Mouse (Mus musculus): ENCODE results near the gene Ush2a.

The Ush2a gene

DNA sequence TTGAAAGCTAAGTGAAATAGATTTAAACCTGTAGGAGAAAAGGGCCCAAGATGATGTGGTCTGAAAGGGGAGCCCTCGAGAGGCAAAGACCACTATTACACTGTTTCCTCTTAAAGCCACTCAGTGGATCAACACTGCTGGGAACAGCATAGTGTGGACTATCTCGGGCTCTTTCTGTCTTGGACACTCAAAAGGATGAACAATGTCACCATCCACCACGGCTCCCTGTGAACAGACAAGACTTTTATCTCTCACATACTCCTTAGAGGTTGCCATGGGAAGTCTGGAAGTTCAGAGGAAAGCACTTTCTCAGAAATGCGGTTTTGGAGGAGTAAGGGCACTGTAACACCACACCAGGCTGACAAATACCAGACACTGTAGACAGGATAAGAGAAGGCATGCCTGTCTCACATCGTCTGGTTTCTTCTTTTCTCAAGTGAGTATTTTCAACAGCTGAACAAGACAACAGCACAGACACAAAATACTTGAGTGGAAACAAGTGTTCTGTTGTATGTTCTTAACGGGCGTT, 124.0 kb downstream of the Ush2a start:
- DNase-seq (ENCODE audit: low read depth, low spot score), result no peak

DNA sequence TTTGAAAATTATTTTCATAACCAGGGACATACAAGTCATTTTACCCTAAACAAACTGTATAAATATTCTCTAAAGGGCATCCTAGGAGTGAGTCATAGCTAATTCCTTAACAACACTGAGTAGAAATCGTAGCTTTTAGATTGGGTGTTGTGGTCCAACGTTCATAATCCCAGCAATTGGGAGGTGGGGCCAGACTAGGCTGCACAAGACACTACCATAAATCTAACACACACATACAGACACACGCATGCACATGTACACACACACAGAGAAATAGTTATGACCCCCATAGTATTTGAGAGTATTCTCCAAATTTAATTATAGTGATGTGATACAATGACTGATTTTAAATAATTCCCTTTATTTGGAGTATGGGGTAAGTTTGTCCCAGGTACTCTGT, 125.5 kb downstream of the Ush2a start:
- no peak for DNase-seq (ENCODE audit: low read depth, low spot score)

DNA sequence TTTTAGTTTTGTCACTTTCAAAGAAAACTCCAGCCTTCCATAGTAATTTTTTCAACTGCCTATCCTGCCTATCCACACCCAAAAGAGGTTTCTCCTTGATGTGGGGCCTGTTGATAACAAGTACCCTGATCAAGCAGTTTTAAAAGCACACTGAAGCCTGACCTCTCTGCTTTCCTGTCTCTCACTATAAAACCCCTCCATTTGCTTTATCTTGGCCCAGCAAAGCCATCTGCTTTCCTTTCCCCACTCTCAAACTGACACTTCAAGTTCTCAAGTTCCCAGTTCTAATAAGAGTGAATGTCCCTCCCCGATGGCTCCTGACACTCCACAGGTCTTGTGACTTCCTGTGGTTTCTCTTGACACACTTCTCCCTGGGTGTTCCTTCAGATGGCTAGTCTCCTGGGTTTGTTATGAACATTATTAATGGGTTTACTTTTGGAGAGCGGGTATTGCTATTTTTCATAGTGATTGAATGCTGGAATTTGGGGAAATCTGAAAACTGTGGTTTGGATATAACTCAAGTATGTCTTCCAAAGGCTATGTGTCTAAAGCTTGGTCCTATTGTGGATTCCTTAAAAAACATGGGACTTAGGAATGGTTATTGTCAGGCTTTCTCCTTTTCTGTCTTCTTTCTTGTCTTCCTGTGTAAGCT, 126.1 kb downstream of the Ush2a start:
- no peak for DNase-seq (ENCODE audit: low read depth, low spot score)

DNA sequence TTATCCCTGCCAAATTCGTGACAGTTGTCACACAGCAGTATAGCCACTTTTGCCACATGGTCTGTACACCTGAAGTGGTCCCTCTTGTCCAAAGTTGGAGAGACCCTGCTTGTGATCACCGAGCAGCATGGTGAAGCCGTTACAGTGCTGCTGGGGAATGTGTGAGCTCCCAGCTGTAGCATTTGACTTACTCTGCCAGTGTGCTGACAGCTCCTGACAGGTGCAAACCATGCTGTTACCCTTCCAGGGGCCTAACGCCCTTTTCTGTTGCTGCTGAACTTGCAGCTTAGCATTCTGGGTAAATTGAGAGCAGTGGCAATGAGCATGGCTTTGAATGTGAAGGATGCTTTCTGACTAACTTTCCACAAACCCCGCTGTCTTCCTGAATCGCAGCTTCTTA, 128.3 kb downstream of the Ush2a start:
- DNase-seq (ENCODE audit: low read depth, low spot score), result peak; percentile 6

DNA sequence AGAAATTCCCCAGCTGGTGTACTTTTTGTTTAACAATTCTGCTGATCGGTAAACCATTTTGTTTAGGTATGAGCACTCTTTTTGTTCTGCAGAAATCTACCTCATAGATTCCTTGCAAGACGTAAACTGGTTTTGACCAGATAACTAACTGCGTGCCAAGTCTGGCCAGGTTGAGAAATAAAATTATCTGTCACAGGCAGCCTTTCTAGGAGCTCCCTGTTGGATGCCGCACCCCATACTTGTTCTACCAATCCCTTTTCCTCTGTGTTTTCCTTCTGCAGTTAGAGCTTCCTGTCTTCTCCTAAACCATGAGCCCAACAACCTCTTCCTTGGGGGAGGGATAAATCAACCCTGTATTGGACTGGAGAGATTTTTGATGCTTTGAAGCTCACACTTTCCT, 145.4 kb downstream of the Ush2a start:
- no peak for DNase-seq (ENCODE audit: low read depth, low spot score)

DNA sequence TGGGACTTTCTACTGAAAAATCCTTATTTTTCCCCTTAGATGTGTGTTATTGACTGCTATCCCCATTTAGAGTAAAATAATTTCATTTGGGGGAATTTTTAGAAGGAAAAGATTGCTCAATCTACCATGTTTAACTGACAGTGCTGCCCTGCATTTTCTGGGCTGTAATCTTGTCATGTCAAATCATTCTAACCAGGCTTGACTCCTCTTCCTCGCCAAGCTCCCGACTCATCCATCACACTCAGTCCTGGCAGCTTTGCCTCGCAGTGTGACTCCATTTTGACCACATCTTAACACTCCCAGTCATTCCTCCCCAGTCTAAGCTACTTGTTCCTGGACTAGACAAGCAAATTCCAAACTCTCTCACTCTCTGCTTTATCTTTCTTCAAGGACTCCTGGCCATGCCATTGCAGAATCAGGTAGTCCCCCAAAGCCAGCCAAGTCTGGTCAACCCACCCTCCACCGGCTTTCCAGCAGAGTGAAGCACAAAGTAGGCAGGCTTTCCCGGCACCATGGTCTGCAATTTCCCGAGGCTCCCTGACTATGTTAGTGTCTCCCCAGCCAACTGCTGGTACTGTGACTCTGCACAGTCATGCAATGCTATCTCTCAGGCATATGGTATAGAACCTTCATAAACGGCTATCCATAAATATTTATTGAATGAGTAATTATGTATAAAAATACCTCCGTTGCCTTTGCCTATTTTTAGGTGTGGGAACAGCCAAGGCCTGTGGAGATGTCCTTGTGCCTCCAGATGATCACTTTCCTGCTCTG, 146.0 kb downstream of the Ush2a start:
- DNase-seq (ENCODE audit: low read depth, low spot score), result no peak

- no peak for DNase-seq (ENCODE audit: low read depth, low spot score)
Measured at GRCm38 (mm10) chr1:188410547-188410946, 148.7 kb downstream of the Ush2a start.

DNA sequence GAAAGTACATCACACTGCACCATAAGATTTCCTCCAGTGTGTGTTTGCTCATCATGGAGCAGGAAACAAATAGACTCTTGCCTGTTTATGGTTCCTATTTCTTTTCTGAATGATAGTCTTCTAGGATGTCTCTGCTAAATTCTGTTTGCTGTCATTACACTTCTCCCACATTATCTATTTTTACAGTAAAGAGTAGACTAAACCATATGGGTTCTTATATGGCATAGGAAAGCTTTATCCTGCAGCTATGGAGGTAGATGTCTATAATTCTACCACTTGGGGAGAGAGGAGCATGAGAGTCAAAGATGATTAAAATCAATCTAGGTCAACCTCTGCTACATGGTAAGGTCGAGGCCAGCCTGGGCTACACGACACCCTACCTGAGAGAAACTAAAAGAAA, 158.7 kb downstream of the Ush2a start:
- DNase-seq (ENCODE audit: low read depth, low spot score), result no peak

GRCm38 (mm10) chr1:188428172-188428571, 166.3 kb downstream of the Ush2a start:
- no peak for DNase-seq (ENCODE audit: low read depth, low spot score)

DNA sequence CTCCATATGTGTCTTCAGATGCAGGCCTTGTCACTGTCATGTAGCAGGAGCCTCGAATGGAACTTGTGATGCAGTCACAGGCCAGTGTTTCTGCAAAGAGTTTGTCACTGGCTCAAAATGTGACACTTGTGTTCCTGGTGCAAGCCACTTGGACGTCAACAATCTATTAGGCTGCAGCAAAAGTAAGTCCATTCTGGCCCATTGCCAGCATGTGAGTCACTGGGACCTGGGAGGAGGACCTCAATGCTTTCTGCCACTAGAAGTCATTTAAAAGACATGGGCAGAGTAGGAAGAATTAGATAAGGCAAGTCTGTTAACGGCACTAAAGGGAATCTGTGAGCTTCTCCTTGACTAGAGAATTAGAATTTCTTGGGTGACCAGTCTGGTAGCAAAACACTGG, 168.9 kb downstream of the Ush2a start:
- DNase-seq (ENCODE audit: low read depth, low spot score), result no peak

- no peak for DNase-seq (ENCODE audit: low read depth, low spot score)
Measured at GRCm38 (mm10) chr1:188447964-188448363, 186.1 kb downstream of the Ush2a start.

- DNase-seq (ENCODE audit: low read depth, low spot score), result no peak
Measured at GRCm38 (mm10) chr1:188456466-188457175, 194.8 kb downstream of the Ush2a start.

- no peak for DNase-seq (ENCODE audit: low read depth, low spot score)
Measured at GRCm38 (mm10) chr1:188457221-188458008, 195.6 kb downstream of the Ush2a start.

DNA sequence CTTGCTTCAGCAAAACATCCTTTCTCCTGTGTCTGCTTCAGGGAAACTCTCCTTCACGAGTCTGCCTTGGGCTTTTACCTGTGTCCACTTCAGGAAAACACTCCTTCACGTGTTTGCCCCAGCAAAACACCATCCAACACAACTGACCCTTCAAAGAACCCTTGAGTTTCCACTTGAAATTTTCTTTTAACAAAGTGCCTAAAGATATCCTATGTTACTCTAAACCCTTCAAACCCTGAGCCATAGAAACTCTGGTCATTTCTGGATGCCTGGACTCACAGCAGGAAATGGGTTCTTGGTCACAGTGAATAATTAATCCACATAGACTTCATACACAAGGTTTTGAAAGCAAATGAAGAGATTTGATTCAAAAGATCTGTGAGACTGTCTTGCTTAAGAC, 199.4 kb downstream of the Ush2a start:
- no peak for DNase-seq (ENCODE audit: low read depth, low spot score)

GRCm38 (mm10) chr1:188464653-188465052, 202.8 kb downstream of the Ush2a start:
- no peak for DNase-seq (ENCODE audit: low read depth, low spot score)

DNA sequence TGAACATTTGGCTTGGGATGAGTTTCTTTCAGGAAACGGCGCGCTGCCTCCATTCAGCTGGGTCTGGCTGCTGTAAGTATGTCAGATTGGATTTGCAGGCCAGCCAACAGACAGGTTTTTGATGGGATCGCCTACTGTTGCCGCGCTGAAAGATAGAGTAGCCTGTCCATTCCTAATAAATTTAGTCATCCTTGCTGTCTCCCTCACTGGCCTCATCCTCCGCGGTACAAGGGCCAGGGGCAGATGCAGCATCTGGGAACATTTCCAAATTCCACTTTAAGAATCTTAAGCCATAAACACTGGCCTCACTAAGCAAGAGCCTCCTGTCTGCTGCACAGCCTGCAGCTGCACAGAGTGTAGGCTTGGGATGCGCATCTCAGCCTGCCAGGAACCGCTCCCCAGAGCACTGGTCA, 206.6 kb downstream of the Ush2a start:
- DNase-seq (ENCODE audit: low read depth, low spot score), result no peak

DNA sequence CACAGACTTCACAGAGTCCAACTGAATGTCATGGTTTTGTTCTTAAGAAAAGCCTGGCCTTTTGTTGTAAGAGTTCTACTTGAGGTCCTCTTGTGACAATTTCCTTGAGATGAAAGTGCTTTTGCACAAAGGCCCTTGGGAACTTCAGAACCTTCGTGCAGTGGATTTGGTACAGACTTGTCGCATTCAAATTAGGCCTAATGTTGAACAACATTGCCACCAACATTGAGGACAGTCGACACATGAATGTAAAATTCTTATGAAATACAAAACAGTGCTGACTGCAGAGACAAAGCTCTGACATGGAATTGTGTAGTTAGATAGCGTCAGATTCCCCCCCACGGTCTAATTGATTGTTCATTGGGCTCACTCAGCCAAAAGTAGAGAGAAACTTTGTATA, 243.1 kb downstream of the Ush2a start:
- no peak for DNase-seq (ENCODE audit: low read depth, low spot score)

DNA sequence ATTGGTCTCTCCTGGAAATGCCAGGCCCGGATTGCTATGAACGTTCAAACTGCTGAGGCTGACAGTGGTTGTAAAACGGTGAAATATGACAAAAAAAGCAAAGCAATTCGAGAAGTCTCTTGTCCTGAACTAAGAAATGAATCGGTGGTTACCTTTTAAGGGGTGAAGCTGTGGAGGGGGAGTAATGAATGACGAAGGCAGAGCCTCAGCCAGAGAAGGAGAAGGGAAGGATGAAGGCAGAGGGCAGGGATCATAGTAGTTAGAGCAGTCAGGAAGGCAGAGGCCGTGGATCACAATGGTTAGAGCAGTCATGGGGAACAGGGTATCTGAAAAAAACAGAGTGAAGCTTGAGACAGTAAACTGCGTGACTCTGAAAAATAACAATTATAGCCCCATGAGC, 257.0 kb downstream of the Ush2a start:
- no peak for DNase-seq (ENCODE audit: low read depth, low spot score)

- no peak for DNase-seq (ENCODE audit: low read depth, low spot score)
Measured at GRCm38 (mm10) chr1:188527451-188527850, 265.6 kb downstream of the Ush2a start.

DNA sequence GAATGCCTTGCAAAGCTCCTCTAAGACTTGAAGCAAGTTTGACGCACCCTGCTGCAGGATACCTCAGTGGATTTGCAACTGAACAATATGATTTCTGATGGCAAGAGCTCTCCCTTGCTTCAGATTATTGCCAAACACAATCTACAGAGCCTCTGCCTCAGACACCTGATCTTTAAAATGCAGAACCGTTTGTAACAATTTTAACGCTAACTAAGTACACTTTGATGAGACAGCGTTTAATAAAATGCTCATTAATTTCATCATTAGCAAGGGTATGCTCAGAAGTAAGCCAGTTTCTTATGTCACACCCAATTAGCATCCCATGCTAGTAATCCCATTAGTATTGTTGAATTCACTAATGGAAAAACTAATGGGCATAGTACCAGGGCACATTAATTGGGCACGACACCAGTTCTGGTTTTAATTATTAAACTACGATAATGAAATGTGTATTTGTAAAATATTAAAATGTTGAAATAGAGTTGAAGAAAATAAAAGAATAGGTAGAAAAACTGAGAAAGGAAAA, 267.8 kb downstream of the Ush2a start:
- no peak for DNase-seq (ENCODE audit: low read depth, low spot score)

DNA sequence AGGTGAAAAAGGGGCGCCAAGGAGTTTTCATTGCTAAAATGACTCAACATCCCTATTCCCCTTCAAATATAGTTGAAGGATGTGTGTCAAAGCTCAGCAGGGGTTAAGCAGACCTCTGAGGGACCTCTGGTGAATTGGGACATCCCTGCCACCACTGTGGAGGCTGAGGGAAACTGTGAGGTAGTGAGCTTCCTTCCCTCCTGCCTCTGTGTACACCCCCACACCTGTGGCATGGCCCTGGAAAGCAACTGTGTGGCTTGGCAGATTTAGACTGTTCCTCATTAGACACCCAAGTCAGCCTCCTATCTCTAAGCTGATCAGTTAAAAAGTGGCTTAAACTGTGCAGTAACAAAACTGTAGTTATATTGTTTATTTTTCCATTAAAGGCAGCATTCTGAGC, 275.2 kb downstream of the Ush2a start:
- no peak for DNase-seq (ENCODE audit: low read depth, low spot score)
